Mouse (Mus musculus) urinary bladder, adult 2 months (tissue): Measurements from ENCODE around the gene Cct7. TPM values are rescaled to one million over a fixed set of nuclear protein-coding genes. Genes with fewer than 3 reads are reported as not detected.

Source experiments
- DNase-seq: peaks from one replicate; pipeline ENCODE4 v3.0.0; 2022; ENCODE audit warnings: low spot score
- polyA plus RNA-seq: library from polyadenylated mRNA; depleted of rRNA; stranded (reverse); fragments of >200 nt; gene quantifications from 2 replicates; pipeline ENCODE4 v1.2.3, GENCODE M21; 2012

Gene Cct7
- polyA plus RNA-seq, 1 experiment: 154 TPM

- no peak for DNase-seq
These were observed 1.0 kb downstream of the Cct7 start for GRCm38 (mm10) chr6:85452411-85452665.

- no peak for DNase-seq
These were observed 1.5 kb downstream of the Cct7 start for GRCm38 (mm10) chr6:85452816-85453215.

DNA sequence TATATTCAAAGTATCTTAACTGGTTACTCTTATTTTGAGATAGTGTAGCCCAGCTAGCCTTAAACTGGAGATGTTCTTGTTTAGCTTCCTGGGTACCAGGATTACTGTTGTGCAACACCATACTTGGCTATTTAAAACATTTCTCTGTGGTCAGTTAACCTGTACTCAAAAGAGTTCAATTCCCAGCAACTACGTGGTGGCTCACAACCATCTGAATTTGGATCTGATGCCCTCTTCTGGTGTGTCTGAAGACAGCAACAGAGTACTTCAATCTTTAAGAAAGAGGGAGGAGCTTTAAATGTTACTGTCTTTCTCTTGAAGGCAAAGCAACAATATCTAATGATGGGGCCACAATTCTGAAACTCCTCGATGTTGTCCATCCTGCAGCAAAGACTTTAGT is 8.3 kb downstream of the Cct7 start:
- DNase-seq: no peak

- DNase-seq: no peak
These were observed 14.1 kb downstream of the Cct7 start for GRCm38 (mm10) chr6:85465381-85465780.

- no peak for DNase-seq
These were observed 18.5 kb downstream of the Cct7 start for GRCm38 (mm10) chr6:85469660-85470430.

GRCm38 (mm10) chr6:85471962-85472361 is 20.6 kb downstream of the Cct7 start:
- DNase-seq: no peak

- DNase-seq: no peak
These were observed 21.2 kb downstream of the Cct7 start for GRCm38 (mm10) chr6:85472542-85472941.

- no peak for DNase-seq
These were observed 24.3 kb downstream of the Cct7 start for GRCm38 (mm10) chr6:85475581-85475980.

GRCm38 (mm10) chr6:85477366-85477917 is 26.1 kb downstream of the Cct7 start:
- no peak for DNase-seq

- no peak for DNase-seq
These were observed 27.1 kb downstream of the Cct7 start for GRCm38 (mm10) chr6:85478416-85478815.

GRCm38 (mm10) chr6:85479979-85480378 is 28.7 kb downstream of the Cct7 start:
- no peak for DNase-seq

DNA sequence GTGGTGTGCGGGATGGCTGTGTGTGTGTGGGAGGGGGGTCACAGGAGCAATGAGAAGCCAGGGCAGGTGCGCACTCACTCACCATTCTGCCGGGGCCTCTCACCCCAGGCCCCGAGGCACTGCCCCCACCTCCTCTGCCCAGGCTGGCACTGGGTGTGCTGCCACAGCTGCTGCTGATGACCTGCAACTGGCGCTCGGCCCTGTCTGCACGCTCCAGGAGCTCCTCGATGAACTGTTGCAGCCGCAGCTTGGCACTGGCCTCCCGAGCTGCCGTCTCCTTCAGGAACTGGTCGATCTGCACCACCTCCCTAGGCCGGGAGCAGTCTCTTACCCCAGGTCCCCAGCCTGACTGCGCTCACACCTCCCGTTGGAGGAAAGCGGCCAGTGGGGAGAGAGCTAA is 29.4 kb downstream of the Cct7 start:
- no peak for DNase-seq

- DNase-seq: no peak
These were observed 32.8 kb downstream of the Cct7 start for GRCm38 (mm10) chr6:85483843-85484721.

GRCm38 (mm10) chr6:85485738-85486137 is 34.4 kb downstream of the Cct7 start:
- DNase-seq: no peak

DNA sequence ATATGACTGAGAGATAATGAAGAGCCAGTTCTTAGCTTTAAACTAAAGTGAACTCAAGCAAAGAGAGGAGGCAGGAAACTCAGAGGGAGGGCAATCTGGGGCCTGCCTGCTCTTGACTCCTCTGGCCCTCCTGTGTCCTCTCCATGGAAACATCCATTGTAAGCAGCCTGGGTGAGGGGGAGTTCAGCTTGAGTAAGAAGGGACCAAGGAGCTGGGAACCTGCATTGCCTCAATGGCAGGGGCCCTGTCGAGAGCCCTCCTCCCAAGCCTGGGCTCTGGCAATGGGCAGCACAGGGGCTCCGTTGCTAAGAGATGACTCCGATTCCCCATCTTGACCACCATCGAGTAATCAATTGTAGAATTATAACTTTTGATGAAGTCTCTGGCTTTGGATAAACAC is 37.2 kb downstream of the Cct7 start:
- no peak for DNase-seq

DNA sequence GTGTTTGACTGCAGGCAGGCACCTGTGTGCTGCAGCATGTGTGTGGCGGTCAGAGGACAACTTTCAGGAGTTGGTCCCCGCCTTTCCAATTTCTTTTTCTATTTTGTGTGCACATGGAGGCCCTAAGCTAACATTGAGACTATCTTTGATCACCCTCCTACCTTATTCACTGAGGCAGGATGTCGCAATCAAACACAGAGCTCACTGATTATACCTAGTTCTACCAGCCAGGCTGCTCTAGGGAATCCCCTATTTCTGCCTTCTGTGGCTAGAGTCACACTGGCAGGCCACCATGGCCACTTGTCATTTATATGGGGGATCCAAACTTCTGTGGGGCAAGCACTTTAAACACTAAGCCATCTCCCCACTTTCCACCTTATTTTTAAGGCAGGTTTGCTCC is 38.4 kb downstream of the Cct7 start:
- DNase-seq: no peak

- no peak for DNase-seq
These were observed 38.9 kb downstream of the Cct7 start for GRCm38 (mm10) chr6:85490252-85490651.

- no peak for DNase-seq
These were observed 40.3 kb downstream of the Cct7 start for GRCm38 (mm10) chr6:85491606-85492005.

GRCm38 (mm10) chr6:85496976-85497375 is 45.7 kb downstream of the Cct7 start:
- DNase-seq: no peak

DNA sequence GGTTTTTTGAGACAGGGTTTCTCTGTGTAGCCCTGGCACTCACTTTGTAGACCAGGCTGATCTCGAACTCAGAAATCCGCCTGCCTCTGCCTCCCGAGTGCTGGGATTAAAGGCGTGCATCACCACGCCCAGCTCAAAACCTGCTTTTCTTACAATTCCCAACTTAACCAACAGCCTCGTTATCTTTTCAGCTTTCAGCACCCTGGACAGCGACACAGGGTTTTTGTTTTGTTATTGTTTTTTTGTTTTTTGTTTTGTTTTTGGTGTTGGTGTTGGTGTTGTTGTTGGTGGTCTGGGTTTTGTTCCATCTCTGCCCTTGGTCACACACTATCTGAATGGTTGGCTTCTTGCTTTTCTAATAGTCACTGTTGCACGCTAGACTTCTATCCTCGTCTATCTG is 46.8 kb downstream of the Cct7 start:
- DNase-seq: no peak

- no peak for DNase-seq
These were observed 49.1 kb downstream of the Cct7 start for GRCm38 (mm10) chr6:85500416-85500815.

DNA sequence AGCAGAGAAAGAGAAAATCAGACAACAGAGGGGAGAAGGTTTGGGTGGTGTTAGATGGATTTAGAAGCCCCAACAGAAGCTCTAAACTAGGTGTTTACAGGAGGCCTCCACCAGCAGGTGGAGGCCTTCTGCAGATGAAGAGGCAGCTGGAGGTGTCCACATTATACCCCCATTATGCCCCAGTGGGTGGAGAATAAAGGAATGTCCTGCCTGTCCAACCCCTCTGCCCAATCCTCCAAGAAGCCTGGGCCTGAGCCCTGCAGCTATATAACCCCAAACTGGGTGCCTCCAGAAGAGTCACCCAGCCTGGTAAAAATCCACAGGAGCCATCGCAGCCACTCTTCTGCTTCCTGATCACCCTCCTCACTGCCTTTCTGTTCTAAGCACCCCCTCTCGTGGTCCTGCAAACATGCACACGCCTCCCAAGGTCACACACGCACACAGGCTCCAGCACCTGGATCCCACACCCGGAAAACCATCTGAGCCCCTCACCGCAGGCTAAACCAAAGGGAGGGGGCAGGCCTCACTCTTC is 50.3 kb downstream of the Cct7 start:
- DNase-seq: no peak
